Mouse (Mus musculus): ENCODE measurements around the gene Nol9. TPM values are rescaled to one million over a fixed set of nuclear protein-coding genes. Genes with fewer than 3 reads are reported as not detected.

The Nol9 gene
- polyA plus RNA-seq, 1 experiment from 2014 or later = 13.9 TPM

- Histone ChIP-seq H3K9me3 (replicated peaks) (no peaks in the 10 kb centered on the region), H3K27ac (no peak overlapping the region), H3K36me3 (no peaks in the 10 kb centered on the region), H3K27me3 (no peaks in the 10 kb centered on the region), H3K4me3 (no peak overlapping the region), H3K9ac (no peak overlapping the region), H3K4me1 (replicated peaks) (peaks cover 18% of the 10 kb centered on the region), H3K4me2 (no peak overlapping the region)
- 63% methylated on average over 7 of the region's 7 CpGs for WGBS
- no peak for ATAC-seq (replicated peaks; ENCODE audit: insufficient number of reproducible peaks, insufficient read depth, low FRiP score, low read depth)
These were observed 44.6 kb downstream of the Nol9 start for GRCm38 (mm10) chr4:152083611-152084220.

- no peaks in the 10 kb centered on the region for H3K27me3 ChIP-seq
- no peaks in the 10 kb centered on the region for H3K9me3 ChIP-seq (replicated peaks)
- ATAC-seq (replicated peaks; ENCODE audit: insufficient number of reproducible peaks, insufficient read depth, low FRiP score, low read depth) = no peak
- no peak overlapping the region for H3K27ac ChIP-seq
- no peak overlapping the region for H3K4me2 ChIP-seq
- H3K4me3 ChIP-seq = no peak overlapping the region
- H3K4me1 ChIP-seq (replicated peaks) = peaks cover 24% of the 10 kb centered on the region
- no peak overlapping the region for H3K9ac ChIP-seq
- 82% methylated on average over 7 of the region's 7 CpGs for WGBS
- H3K36me3 ChIP-seq = no peaks in the 10 kb centered on the region
These were observed 45.5 kb downstream of the Nol9 start for GRCm38 (mm10) chr4:152084616-152085015.

- Histone ChIP-seq H3K4me1 (replicated peaks) (peaks cover 27% of the 10 kb centered on the region), H3K36me3 (no peaks in the 10 kb centered on the region), H3K27me3 (no peaks in the 10 kb centered on the region), H3K9ac (peak overlapping the region; percentile 91), H3K27ac (peak overlapping the region; percentile 63; the same call in 1 of the 2 replicates), H3K9me3 (replicated peaks) (no peaks in the 10 kb centered on the region), H3K4me3 (peak overlapping the region; percentile 91), H3K4me2 (peak overlapping the region; percentile 84)
- peak; percentile 83 for ATAC-seq (replicated peaks; ENCODE audit: insufficient number of reproducible peaks, insufficient read depth, low FRiP score, low read depth)
- WGBS = under 1% methylated on average over 75 of the region's 92 CpGs
These were observed 47.5 kb downstream of the Nol9 start for GRCm38 (mm10) chr4:152086505-152087210.

- Histone ChIP-seq H3K4me2 (peak overlapping the region; percentile 84), H3K9me3 (replicated peaks) (no peaks in the 10 kb centered on the region), H3K9ac (peak overlapping the region; percentile 91), H3K27me3 (no peaks in the 10 kb centered on the region), H3K27ac (peak overlapping the region; percentile 63; the same call in 1 of the 2 replicates), H3K36me3 (no peaks in the 10 kb centered on the region), H3K4me3 (peak overlapping the region; percentile 91), H3K4me1 (replicated peaks) (peaks cover 31% of the 10 kb centered on the region)
- 5% methylated on average over 12 of the region's 12 CpGs for WGBS
- no peak for ATAC-seq (replicated peaks; ENCODE audit: insufficient number of reproducible peaks, insufficient read depth, low FRiP score, low read depth)
These were observed 48.3 kb downstream of the Nol9 start for GRCm38 (mm10) chr4:152087211-152088081.

GRCm38 (mm10) chr4:152088133-152088532 is 49.0 kb downstream of the Nol9 start:
- peaks cover 38% of the 10 kb centered on the region for H3K4me1 ChIP-seq (replicated peaks)
- no peak for ATAC-seq (replicated peaks; ENCODE audit: insufficient number of reproducible peaks, insufficient read depth, low FRiP score, low read depth)
- no peak overlapping the region for H3K9ac ChIP-seq
- H3K9me3 ChIP-seq (replicated peaks) = no peaks in the 10 kb centered on the region
- no peaks in the 10 kb centered on the region for H3K27me3 ChIP-seq
- 40% methylated on average over 4 of the region's 4 CpGs for WGBS
- H3K36me3 ChIP-seq = no peaks in the 10 kb centered on the region
- peak overlapping the region; percentile 84 for H3K4me2 ChIP-seq
- H3K27ac ChIP-seq = no peak overlapping the region
- H3K4me3 ChIP-seq = peak overlapping the region; percentile 91

- Histone ChIP-seq H3K36me3 (no peaks in the 10 kb centered on the region), H3K4me2 (peak overlapping the region; percentile 84), H3K27ac (no peak overlapping the region), H3K27me3 (no peaks in the 10 kb centered on the region), H3K9me3 (replicated peaks) (no peaks in the 10 kb centered on the region), H3K4me1 (replicated peaks) (peaks cover 40% of the 10 kb centered on the region), H3K9ac (no peak overlapping the region), H3K4me3 (peak overlapping the region; percentile 91; the same call in 1 of the 2 replicates)
- 58% methylated on average over 8 of the region's 8 CpGs for WGBS
- no peak for ATAC-seq (replicated peaks; ENCODE audit: insufficient number of reproducible peaks, insufficient read depth, low FRiP score, low read depth)
These were observed 49.5 kb downstream of the Nol9 start for GRCm38 (mm10) chr4:152088556-152089120.

- Histone ChIP-seq H3K4me2 (no peak overlapping the region), H3K27me3 (no peaks in the 10 kb centered on the region), H3K4me3 (no peak overlapping the region), H3K4me1 (replicated peaks) (peaks cover 40% of the 10 kb centered on the region), H3K9ac (no peak overlapping the region), H3K9me3 (replicated peaks) (no peaks in the 10 kb centered on the region), H3K36me3 (no peaks in the 10 kb centered on the region), H3K27ac (no peak overlapping the region)
- 66% methylated on average over 9 of the region's 9 CpGs for WGBS
- no peak for ATAC-seq (replicated peaks; ENCODE audit: insufficient number of reproducible peaks, insufficient read depth, low FRiP score, low read depth)
These were observed 51.1 kb downstream of the Nol9 start for GRCm38 (mm10) chr4:152090191-152090590.

- no peak for ATAC-seq (replicated peaks; ENCODE audit: insufficient number of reproducible peaks, insufficient read depth, low FRiP score, low read depth)
- no peak overlapping the region for H3K27ac ChIP-seq
- no peaks in the 10 kb centered on the region for H3K9me3 ChIP-seq (replicated peaks)
- no peaks in the 10 kb centered on the region for H3K27me3 ChIP-seq
- no peaks in the 10 kb centered on the region for H3K36me3 ChIP-seq
- no peak overlapping the region for H3K4me2 ChIP-seq
- no peak overlapping the region for H3K4me3 ChIP-seq
- 39% methylated on average over 8 of the region's 8 CpGs for WGBS
- H3K4me1 ChIP-seq (replicated peaks) = peaks cover 40% of the 10 kb centered on the region
- H3K9ac ChIP-seq = no peak overlapping the region
These were observed 53.7 kb downstream of the Nol9 start for GRCm38 (mm10) chr4:152092751-152093293.

GRCm38 (mm10) chr4:152094233-152094632 is 55.1 kb downstream of the Nol9 start:
- Histone ChIP-seq H3K4me2 (no peak overlapping the region), H3K9me3 (replicated peaks) (no peaks in the 10 kb centered on the region), H3K36me3 (no peaks in the 10 kb centered on the region), H3K27ac (no peak overlapping the region), H3K4me1 (replicated peaks) (peaks cover 36% of the 10 kb centered on the region), H3K27me3 (no peaks in the 10 kb centered on the region), H3K4me3 (no peak overlapping the region), H3K9ac (no peak overlapping the region)
- WGBS = 81% methylated on average over 12 of the region's 12 CpGs
- ATAC-seq (replicated peaks; ENCODE audit: insufficient number of reproducible peaks, insufficient read depth, low FRiP score, low read depth) = no peak

- Histone ChIP-seq H3K36me3 (no peaks in the 10 kb centered on the region), H3K27me3 (no peaks in the 10 kb centered on the region), H3K27ac (peak overlapping the region; percentile 81), H3K4me1 (replicated peaks) (peaks cover 37% of the 10 kb centered on the region), H3K4me3 (peak overlapping the region; percentile 47), H3K9ac (peak overlapping the region; percentile 10), H3K9me3 (replicated peaks) (no peaks in the 10 kb centered on the region), H3K4me2 (peak overlapping the region; percentile 52)
- peak; percentile 53 for ATAC-seq (replicated peaks; ENCODE audit: insufficient number of reproducible peaks, insufficient read depth, low FRiP score, low read depth)
- 36% methylated on average over 27 of the region's 27 CpGs for WGBS
These were observed 57.1 kb downstream of the Nol9 start for GRCm38 (mm10) chr4:152095937-152096910.

Data from heart, embryonic 15.5 days (tissue).